Mouse (Mus musculus): ENCODE data around the gene Nupl1.

The Nupl1 gene

GRCm38 (mm10) chr14:60143234-60143633 lies 108.0 kb downstream of the Nupl1 start:
- DNase-seq, result peak; percentile 12 to 24

GRCm38 (mm10) chr14:60138339-60138738 lies 112.9 kb downstream of the Nupl1 start:
- DNase-seq, result no peak

- DNase-seq, result no peak
Observed at GRCm38 (mm10) chr14:60137812-60138211, 113.4 kb downstream of the Nupl1 start.

GRCm38 (mm10) chr14:60135801-60136200 lies 115.4 kb downstream of the Nupl1 start:
- no peak for DNase-seq

- DNase-seq, result no peak
Observed at GRCm38 (mm10) chr14:60134720-60135119, 116.5 kb downstream of the Nupl1 start.
